Mouse (Mus musculus) mature B cell (primary cell): ENCODE data around the gene Cep72.
"Not testable (repeated sequence)": the region's sequence is repeated elsewhere in the genome, so short reads cannot be mapped to it uniquely, and the experiment has no call there.

Experiments used
- in situ Hi-C: fragments of 300-500 bp; cut with MboI; formaldehyde crosslinking; loops from 2 replicates; pipeline ENCODE4 v1.14.3; 2019

Gene Cep72

DNA sequence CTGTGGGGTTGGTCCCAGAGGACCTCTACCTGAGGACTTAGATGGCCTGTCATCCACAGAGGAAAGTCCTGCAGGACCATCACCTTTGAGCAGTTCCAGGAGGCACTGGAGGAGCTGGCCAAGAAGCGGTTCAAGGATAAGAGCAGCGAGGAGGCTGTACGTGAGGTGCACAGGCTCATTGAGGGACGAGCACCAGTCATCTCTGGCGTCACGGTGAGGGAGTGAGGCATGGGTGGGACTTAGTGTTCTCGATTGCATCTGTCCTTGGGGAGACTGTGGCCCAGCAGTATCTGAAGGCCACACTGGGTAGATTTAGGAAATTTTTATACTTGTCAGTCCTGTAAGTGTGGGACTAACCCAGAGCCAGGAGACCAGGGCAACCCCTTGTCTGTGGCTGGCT is 31.4 kb downstream of the Cep72 start:
- in situ Hi-C loops, result no loop called here

GRCm38 (mm10) chr13:74029013-74029412 is 33.1 kb downstream of the Cep72 start:
- in situ Hi-C loops, result no loop called here

- in situ Hi-C loops, result no loop called here
These were observed 34.0 kb downstream of the Cep72 start for GRCm38 (mm10) chr13:74028116-74028515.

GRCm38 (mm10) chr13:74026215-74026614 is 35.9 kb downstream of the Cep72 start:
- in situ Hi-C loops, result no loop called here

DNA sequence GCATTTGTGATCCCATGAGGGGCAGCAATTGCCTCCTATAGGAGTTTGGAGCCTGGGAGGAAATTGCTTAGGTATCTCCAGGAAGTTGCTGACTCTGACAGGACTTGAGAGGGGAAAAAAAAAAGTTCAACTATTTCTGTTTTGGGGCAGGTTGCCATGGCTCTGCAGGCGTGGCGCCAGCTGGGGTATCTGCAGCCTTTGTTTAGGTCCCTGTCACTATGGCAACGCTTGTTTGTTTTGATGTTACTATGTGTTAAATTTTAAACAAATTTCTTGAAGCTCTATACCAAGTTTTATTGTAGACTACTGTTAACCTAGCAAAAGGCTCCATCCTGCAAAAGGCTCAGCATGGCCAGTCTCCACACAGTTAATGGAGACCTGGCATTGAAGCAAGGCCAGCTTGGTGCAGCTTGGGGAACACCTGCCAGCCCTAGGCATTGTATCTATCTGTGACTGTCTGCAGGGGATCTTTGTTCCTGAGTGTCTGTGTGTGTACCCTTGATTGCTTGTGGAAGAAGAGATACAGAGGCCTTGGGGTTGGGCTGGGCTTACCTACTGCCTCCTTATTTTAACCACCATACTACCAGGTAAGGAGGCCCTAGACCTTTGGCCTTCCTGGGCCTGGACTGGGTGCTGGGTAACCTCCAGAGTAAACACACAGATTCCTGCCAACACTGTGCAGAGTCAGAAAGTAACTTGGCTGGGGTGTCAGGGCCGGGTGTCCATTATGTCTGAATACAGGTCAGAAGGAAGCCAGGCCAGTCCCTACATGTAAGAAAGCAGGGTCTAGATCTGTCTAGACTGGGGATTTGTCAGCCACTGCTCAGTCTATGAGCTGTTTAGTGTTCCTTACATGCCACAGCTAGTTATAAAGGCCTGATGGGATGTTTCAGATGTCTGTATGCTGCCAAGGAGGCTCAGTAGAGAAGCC is 36.7 kb downstream of the Cep72 start:
- in situ Hi-C loops, result no loop called here

DNA sequence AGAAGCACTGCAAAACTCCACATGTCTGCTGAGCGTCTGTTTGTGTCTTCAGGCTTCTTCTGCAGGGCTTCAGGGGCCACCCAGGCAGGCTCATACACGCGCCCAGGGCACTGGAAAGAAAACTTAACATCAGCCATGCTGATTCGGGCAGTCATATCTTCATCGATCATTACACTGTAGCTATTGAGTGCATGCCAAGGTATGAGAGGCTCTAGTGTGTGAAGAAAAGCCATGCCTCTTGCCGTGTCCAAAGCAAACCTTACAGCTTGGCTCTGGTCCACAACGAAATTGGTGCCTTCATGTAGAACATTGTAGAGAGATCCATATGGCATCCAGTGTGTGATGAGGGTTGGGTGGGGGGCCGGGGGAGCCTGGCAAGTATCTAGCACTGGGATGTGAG is 43.1 kb downstream of the Cep72 start:
- in situ Hi-C loops, result not testable (repeated sequence)

DNA sequence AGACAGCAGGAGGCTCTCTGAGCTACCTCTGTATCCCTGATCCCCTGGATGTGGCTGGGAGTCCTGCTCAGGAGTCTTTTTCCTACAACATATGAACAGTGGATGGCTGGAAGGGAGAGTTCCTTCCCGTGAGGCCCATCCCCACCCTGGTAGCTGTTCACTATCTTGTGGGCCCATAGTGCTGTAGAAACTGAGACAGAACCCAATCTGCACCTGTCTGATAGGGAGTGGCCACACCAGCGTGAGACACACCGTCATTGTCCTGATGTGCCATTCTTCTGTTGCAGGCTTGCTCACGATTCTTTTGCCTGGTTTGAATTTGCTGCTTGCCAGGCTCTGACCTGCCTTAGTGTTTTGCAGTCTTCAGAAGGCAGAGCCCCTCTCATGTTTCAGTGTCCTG is 44.7 kb downstream of the Cep72 start:
- in situ Hi-C loops, result no loop called here

GRCm38 (mm10) chr13:74015908-74016307 is 46.2 kb downstream of the Cep72 start:
- in situ Hi-C loops, result no loop called here

GRCm38 (mm10) chr13:74010678-74011077 is 51.4 kb downstream of the Cep72 start:
- in situ Hi-C loops, result no loop called here

DNA sequence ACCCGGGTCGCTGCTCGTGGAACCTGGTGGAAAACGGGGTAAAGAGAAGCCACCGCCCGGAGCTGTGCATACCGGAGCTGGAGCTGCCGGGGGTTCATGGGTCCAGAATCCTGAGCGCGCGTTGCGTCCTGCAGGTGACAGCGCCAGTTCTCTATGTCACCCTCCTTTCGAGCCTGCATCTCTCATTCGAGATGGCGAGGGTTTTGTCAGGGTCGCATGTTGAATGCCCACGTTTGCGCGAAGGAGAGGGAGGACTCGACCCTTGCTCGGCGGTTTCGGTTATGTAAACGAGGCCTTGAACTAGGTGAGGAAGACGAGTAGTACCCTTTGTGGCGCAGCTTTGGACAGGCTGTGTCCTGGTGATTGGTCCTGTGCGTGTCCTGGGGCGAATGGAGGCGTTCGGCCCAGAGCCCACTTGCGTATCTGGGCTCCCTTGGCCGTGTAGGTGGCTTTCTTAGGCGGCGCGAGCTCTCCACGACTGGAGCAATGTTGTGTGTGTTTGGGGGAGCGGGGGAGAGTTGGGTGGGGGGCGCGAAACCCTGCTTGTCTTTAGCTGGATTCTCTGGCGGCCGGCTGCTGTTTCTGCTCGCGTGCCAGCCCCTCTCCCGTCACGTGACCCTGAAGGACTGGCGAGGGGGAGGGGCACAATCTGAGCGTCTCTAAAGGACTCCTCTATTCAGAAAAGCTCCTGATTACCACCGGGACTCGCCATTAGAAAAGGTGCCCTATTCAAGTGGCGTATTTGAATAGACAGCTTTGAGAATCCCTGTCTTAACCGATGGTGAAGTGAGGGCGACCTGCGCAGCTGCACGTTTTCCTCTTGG is 52.1 kb downstream of the Cep72 start:
- in situ Hi-C loops, result no loop called here

DNA sequence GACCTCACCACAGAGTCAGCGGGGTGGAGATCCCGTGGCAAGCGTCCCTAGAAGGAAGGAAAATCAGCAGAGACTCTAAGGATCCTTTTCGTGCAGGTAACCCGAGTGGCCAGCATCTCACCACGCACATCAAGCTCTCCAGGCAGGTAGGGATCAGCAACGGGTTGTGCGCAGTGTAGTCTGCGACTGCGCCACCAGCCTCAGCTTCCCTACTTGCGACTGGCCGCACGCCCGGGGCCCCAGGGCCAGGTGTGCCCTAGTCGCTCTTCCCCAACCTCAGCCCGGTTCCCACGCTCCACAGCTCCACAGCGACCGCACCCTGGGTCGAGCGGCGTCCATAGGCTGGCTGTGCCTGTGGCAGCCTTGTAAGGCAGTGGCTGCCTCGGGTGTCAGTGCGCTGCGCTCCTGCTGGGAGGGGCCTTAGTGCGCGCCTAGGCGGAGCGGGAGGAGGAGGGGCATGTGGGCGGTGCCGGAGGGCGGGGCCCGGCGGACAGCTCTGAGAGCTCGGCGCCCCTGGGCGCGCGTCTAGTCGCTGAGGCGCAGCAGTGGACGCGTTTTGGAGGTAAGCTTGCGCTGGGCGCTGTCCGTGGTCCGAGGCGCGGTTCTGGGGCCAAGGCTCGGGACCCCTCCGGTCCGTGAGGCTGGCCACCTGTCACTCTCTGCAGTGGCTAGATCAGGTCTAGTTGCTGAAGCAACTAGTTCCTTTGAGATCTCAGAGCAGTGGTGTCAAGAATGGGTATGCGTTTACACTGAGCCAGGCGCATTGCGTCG is 53.0 kb downstream of the Cep72 start, which contains the start of gene Tppp:
TSS of gene Tppp (plus strand) at position 460 of the 771 bp plus-strand sequence.
- in situ Hi-C loops, result no loop called here

GRCm38 (mm10) chr13:74008216-74008615 is 53.9 kb downstream of the Cep72 start:
- in situ Hi-C loops, result not testable (repeated sequence)

GRCm38 (mm10) chr13:74006881-74007280 is 55.2 kb downstream of the Cep72 start:
- in situ Hi-C loops, result not testable (repeated sequence)

DNA sequence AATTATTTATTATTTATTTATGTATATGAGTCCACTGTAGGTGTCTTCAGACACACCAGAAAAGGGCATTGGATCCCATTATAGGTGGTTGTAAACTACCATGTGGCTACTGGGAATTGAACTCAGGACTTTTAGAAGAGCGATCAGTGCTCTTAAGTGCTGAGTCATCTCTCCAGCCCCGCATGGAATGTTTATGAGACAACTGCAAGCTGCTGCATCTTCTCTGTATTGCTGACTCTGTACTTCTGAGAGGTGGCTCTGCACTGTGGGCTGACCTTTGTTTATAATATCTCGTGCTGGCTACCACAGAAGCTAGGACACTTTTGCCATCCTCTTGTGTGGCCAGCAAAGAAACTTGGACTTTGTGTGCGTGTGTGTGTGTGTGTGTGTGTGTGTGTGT is 60.6 kb downstream of the Cep72 start:
- in situ Hi-C loops, result no loop called here

- in situ Hi-C loops, result no loop called here
These were observed 61.1 kb downstream of the Cep72 start for GRCm38 (mm10) chr13:74000961-74001360.

GRCm38 (mm10) chr13:74000519-74000918 is 61.6 kb downstream of the Cep72 start:
- in situ Hi-C loops, result no loop called here

DNA sequence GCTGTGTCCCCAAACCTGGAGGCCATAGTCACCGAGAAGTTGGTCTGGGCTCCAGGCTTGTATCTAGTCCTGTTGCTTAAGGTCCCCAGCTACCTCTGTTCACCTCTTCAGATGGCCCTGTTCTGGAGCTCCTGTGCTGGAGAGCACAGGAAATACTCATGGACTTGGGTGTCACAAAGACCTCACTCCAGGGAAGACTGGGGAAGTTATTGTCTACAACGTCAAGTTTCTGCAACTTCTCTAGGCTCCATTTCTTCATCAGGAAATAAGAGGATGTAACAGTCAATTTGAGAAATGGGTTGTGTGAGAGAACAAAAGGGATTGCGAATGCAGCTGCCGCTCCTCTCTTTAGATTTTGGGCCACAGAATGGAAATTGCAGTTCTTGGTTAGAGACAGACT is 65.6 kb downstream of the Cep72 start:
- in situ Hi-C loops, result no loop called here

GRCm38 (mm10) chr13:73991267-73991666 is 70.8 kb downstream of the Cep72 start:
- in situ Hi-C loops, result no loop called here

GRCm38 (mm10) chr13:73990761-73991160 is 71.3 kb downstream of the Cep72 start:
- in situ Hi-C loops, result no loop called here

GRCm38 (mm10) chr13:73990325-73990724 is 71.8 kb downstream of the Cep72 start:
- in situ Hi-C loops, result no loop called here
